Mouse (Mus musculus): ENCODE results near the gene Car10. TPM values are rescaled to one million over a fixed set of nuclear protein-coding genes. Genes with fewer than 3 reads are reported as not detected.

The Car10 gene
- polyA plus RNA-seq, 1 experiment = not detected

DNA sequence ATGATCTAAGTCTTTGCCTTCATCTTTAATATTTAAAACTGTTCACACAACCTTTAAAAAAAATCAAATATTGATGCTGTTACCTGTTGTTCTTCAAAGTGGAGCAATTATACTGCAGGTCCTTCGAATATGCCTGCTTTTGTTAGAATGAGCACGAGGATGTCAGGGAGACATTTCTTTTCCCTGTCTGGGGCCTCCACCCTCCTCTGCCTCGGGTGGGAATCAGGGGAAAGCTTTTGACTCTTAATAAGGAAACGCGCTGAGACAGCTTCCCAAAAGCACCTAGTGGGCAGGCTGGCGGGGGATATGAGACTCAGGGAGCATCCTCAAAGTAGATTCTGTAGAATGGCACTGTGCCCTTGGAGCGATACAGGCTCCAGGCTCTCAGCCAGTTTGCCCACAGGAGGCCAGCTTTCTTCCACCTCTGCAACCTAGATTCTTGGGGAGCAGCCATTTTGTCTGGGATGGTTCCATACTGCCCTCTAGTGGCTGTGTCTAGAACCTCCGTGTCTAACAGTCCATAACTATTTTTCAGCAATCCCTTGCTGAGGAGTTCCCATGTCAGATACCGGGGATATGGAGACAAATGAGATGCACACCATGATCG lies 373.8 kb downstream of the Car10 start:
- H3K79me2 ChIP-seq (ENCODE audit: control insufficient read depth, insufficient read depth) = no peaks in the 10 kb centered on the region
- H3K4me2 ChIP-seq (ENCODE audit: low read depth) = no peak overlapping the region
- no peak overlapping the region for H3K4me3 ChIP-seq
- H3ac ChIP-seq (ENCODE audit: control insufficient read depth, insufficient read length) = no peak overlapping the region
- TF ChIP-seq SRF (IDR thresholded peaks at IDR 0.05; ENCODE audit: control insufficient read depth, insufficient read length, low read depth) (no peak), E2F4 (IDR thresholded peaks at IDR 0.05; ENCODE audit: insufficient read depth) (no peak), MYOD1 (IDR thresholded peaks at IDR 0.05; ENCODE audit: control insufficient read depth in 1 of 3, insufficient read length in 2 of 3, low read depth in 2 of 3) (no peak), REST (IDR thresholded peaks at IDR 0.05; ENCODE audit: insufficient read depth, insufficient read length) (no peak), TCF12 (IDR thresholded peaks at IDR 0.05; ENCODE audit: insufficient read depth, poor library complexity, severe bottlenecking) (no peak), POLR2AphosphoS2 (IDR thresholded peaks at IDR 0.05; ENCODE audit: insufficient read length, low read depth) (no peak), TCF3 (IDR thresholded peaks at IDR 0.05; ENCODE audit: insufficient read length, low read depth) (no peak), USF1 (IDR thresholded peaks at IDR 0.05; ENCODE audit: low read depth) (no peak), MAX (IDR thresholded peaks at IDR 0.05; ENCODE audit: low read depth) (no peak), CEBPB (IDR thresholded peaks at IDR 0.05; ENCODE audit: insufficient read depth, poor library complexity, severe bottlenecking) (no peak), MYOG (IDR thresholded peaks at IDR 0.05; ENCODE audit: control insufficient read depth in 1 of 3, insufficient read depth in 1 of 3, insufficient read length in 2 of 3, low read depth in 2 of 3) (no peak), POLR2A (IDR thresholded peaks at IDR 0.05; ENCODE audit: insufficient read length, low read depth) (no peak)
- no peaks in the 10 kb centered on the region for H3K36me3 ChIP-seq (ENCODE audit: control insufficient read depth, insufficient read depth)
- H3K27me3 ChIP-seq (ENCODE audit: control insufficient read depth, insufficient read depth, insufficient read length) = no peaks in the 10 kb centered on the region

GRCm38 (mm10) chr11:93484661-93485060 lies 386.8 kb downstream of the Car10 start:
- Histone ChIP-seq H3K4me3 (no peak overlapping the region), H3K79me2 (ENCODE audit: control insufficient read depth, insufficient read depth) (no peaks in the 10 kb centered on the region), H3K4me2 (ENCODE audit: low read depth) (no peak overlapping the region), H3ac (ENCODE audit: control insufficient read depth, insufficient read length) (no peak overlapping the region), H3K36me3 (ENCODE audit: control insufficient read depth, insufficient read depth) (no peaks in the 10 kb centered on the region), H3K27me3 (ENCODE audit: control insufficient read depth, insufficient read depth, insufficient read length) (no peaks in the 10 kb centered on the region)
- TF ChIP-seq MYOD1 (IDR thresholded peaks at IDR 0.05; ENCODE audit: control insufficient read depth in 1 of 3, insufficient read length in 2 of 3, low read depth in 2 of 3) (no peak), POLR2AphosphoS2 (IDR thresholded peaks at IDR 0.05; ENCODE audit: insufficient read length, low read depth) (no peak), E2F4 (IDR thresholded peaks at IDR 0.05; ENCODE audit: insufficient read depth) (no peak), CEBPB (IDR thresholded peaks at IDR 0.05; ENCODE audit: insufficient read depth, poor library complexity, severe bottlenecking) (no peak), MAX (IDR thresholded peaks at IDR 0.05; ENCODE audit: low read depth) (no peak), MYOG (IDR thresholded peaks at IDR 0.05; ENCODE audit: control insufficient read depth in 1 of 3, insufficient read depth in 1 of 3, insufficient read length in 2 of 3, low read depth in 2 of 3) (no peak), TCF12 (IDR thresholded peaks at IDR 0.05; ENCODE audit: insufficient read depth, poor library complexity, severe bottlenecking) (no peak), SRF (IDR thresholded peaks at IDR 0.05; ENCODE audit: control insufficient read depth, insufficient read length, low read depth) (no peak), REST (IDR thresholded peaks at IDR 0.05; ENCODE audit: insufficient read depth, insufficient read length) (no peak)

DNA sequence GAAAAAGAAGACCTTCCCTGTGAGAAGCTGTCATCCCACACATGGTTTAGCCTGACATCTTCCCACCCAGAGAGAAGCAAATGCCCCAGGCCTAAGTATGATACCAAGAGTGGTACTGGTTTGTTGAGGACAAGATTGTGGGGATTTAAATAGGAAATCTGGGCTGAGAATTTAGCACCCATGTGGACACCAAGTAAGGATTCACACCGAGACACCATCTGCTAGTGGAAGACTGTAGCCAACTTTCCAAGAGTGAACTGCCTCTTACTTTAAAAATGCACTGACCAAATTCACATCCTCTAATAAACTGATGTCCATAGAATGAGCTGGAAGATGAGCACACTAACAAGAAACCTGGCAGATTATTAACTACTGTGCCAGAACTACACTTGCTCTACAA lies 389.2 kb downstream of the Car10 start:
- Histone ChIP-seq H3K4me3 (no peak overlapping the region), H3K4me2 (ENCODE audit: low read depth) (no peak overlapping the region), H3K79me2 (ENCODE audit: control insufficient read depth, insufficient read depth) (no peaks in the 10 kb centered on the region), H3K27me3 (ENCODE audit: control insufficient read depth, insufficient read depth, insufficient read length) (no peaks in the 10 kb centered on the region), H3ac (ENCODE audit: control insufficient read depth, insufficient read length) (no peak overlapping the region), H3K36me3 (ENCODE audit: control insufficient read depth, insufficient read depth) (no peaks in the 10 kb centered on the region)
- TF ChIP-seq USF1 (IDR thresholded peaks at IDR 0.05; ENCODE audit: low read depth) (no peak), REST (IDR thresholded peaks at IDR 0.05; ENCODE audit: insufficient read depth, insufficient read length) (no peak), MYOG (IDR thresholded peaks at IDR 0.05; ENCODE audit: control insufficient read depth in 1 of 3, insufficient read depth in 1 of 3, insufficient read length in 2 of 3, low read depth in 2 of 3) (no peak), E2F4 (IDR thresholded peaks at IDR 0.05; ENCODE audit: insufficient read depth) (no peak), MYOD1 (IDR thresholded peaks at IDR 0.05; ENCODE audit: control insufficient read depth in 1 of 3, insufficient read length in 2 of 3, low read depth in 2 of 3) (no peak), MAX (IDR thresholded peaks at IDR 0.05; ENCODE audit: low read depth) (no peak), TCF3 (IDR thresholded peaks at IDR 0.05; ENCODE audit: insufficient read length, low read depth) (no peak), TCF12 (IDR thresholded peaks at IDR 0.05; ENCODE audit: insufficient read depth, poor library complexity, severe bottlenecking) (no peak), POLR2AphosphoS2 (IDR thresholded peaks at IDR 0.05; ENCODE audit: insufficient read length, low read depth) (no peak), SRF (IDR thresholded peaks at IDR 0.05; ENCODE audit: control insufficient read depth, insufficient read length, low read depth) (no peak)

DNA sequence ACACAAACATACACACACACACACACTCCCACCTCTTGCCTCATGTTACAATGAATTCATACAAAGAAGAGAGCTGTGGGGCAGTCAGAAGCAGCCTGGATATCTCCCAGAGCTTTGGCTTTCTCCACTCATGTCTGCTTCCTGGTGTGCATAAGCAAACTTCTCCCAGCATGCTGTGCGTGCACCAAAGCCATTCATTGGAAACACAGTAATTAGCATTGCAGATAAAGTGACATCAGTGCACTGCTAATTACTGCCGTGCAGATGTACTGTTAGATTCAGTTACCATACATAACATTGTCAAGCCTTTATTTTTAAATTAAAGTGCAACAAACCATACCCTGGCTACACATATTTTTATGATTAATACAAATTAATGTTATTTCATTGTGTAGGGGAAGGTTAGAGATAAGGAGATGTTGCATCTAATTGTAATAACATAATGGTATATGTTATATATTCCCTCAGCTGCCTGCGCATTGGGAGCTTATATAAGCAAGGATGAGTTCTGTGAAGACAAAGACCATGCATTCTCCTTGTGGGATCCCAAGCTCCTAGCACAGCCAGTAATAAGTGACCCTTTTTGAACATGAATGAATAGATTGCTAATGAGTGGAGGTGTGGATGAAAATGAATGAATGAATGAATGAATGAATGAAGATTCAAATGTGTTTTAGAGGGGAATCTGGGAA lies 390.2 kb downstream of the Car10 start:
- Histone ChIP-seq H3K27me3 (ENCODE audit: control insufficient read depth, insufficient read depth, insufficient read length) (no peaks in the 10 kb centered on the region), H3K4me2 (ENCODE audit: low read depth) (no peak overlapping the region), H3K36me3 (ENCODE audit: control insufficient read depth, insufficient read depth) (no peaks in the 10 kb centered on the region), H3K79me2 (ENCODE audit: control insufficient read depth, insufficient read depth) (no peaks in the 10 kb centered on the region), H3ac (ENCODE audit: control insufficient read depth, insufficient read length) (no peak overlapping the region), H3K4me3 (no peak overlapping the region)
- TF ChIP-seq MYOD1 (IDR thresholded peaks at IDR 0.05; ENCODE audit: control insufficient read depth in 1 of 3, insufficient read length in 2 of 3, low read depth in 2 of 3) (no peak), MYOG (IDR thresholded peaks at IDR 0.05; ENCODE audit: control insufficient read depth in 1 of 3, insufficient read depth in 1 of 3, insufficient read length in 2 of 3, low read depth in 2 of 3) (no peak), SRF (IDR thresholded peaks at IDR 0.05; ENCODE audit: control insufficient read depth, insufficient read length, low read depth) (no peak), REST (IDR thresholded peaks at IDR 0.05; ENCODE audit: insufficient read depth, insufficient read length) (no peak), E2F4 (IDR thresholded peaks at IDR 0.05; ENCODE audit: insufficient read depth) (no peak), MAX (IDR thresholded peaks at IDR 0.05; ENCODE audit: low read depth) (no peak), USF1 (IDR thresholded peaks at IDR 0.05; ENCODE audit: low read depth) (no peak), POLR2A (IDR thresholded peaks at IDR 0.05; ENCODE audit: insufficient read length, low read depth) (no peak), TCF3 (IDR thresholded peaks at IDR 0.05; ENCODE audit: insufficient read length, low read depth) (no peak), POLR2AphosphoS2 (IDR thresholded peaks at IDR 0.05; ENCODE audit: insufficient read length, low read depth) (no peak), CEBPB (IDR thresholded peaks at IDR 0.05; ENCODE audit: insufficient read depth, poor library complexity, severe bottlenecking) (no peak), TCF12 (IDR thresholded peaks at IDR 0.05; ENCODE audit: insufficient read depth, poor library complexity, severe bottlenecking) (no peak)
